Mouse (Mus musculus) c-Kit-positive CD71-positive TER-119-negative erythroid progenitor cells, embryonic 14.5 days (primary cell): ENCODE measurements around the gene Acadvl.
"Not testable (repeated sequence)": the region's sequence is repeated elsewhere in the genome, so short reads cannot be mapped to it uniquely, and the experiment has no call there.

Experiments
- DNase-seq: peaks from one replicate; pipeline ENCODE4 v3.0.0-alpha.2; 2013; ENCODE audit warnings: low read depth

The Acadvl gene

DNA sequence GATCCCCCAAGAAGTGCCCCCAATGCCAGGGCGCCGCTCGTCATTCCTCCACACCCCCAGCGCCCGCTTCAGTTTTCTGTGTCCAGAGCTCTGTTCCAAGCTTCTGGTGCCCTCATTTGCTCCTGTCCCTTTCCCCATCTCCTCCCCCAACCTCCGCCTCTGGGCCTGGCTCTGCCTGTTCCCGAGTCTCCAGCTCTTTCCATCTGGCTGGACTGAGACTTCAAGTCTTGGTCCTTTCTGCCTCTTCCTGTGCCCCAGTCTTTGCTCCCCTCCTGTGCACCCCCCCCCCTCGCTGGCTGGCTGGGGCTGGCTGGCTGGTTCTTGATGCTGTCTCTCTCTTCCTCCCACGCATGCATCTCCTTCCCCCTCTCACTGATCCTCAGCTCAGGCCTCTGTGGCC is 12.2 kb upstream of the Acadvl start:
- DNase-seq: no peak

DNA sequence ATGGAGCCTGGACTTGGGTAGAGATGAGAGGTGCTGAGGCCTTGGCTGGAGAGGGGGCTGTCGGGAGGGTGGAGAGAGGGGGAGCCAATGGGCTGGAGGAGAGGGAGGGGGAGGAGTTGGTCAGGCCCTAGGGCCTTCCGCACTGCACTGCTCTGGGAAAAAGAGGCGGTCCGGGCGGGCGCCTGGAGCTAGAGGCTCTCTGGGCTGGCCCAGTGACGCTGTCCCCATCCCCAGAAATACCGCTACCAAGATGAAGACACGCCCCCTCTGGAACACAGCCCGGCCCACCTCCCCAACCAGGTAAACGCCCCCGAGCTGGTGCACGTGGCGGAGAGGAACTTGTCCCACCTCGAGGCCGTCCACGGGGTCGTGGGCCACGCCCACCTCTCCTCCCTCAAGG is 11.5 kb upstream of the Acadvl start:
- DNase-seq: no peak

DNA sequence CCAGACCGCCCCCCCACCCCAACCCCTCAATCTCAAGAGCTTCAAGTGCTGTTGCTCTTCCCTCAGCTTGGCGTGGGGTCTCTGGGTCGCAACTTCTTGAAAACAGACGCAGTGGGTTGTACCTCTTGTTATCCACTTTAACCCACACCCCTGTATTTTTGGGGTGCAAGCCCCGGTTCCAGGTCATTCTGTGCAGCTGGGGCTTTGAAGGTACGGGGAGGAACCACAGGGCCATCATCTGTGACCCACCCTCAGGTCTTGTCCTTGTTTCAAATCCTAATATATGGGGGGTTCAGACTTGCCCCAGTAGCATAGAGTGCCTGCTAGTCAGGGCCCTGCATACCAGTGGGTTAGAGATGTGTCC is 8.9 kb upstream of the Acadvl start:
- DNase-seq: no peak

DNA sequence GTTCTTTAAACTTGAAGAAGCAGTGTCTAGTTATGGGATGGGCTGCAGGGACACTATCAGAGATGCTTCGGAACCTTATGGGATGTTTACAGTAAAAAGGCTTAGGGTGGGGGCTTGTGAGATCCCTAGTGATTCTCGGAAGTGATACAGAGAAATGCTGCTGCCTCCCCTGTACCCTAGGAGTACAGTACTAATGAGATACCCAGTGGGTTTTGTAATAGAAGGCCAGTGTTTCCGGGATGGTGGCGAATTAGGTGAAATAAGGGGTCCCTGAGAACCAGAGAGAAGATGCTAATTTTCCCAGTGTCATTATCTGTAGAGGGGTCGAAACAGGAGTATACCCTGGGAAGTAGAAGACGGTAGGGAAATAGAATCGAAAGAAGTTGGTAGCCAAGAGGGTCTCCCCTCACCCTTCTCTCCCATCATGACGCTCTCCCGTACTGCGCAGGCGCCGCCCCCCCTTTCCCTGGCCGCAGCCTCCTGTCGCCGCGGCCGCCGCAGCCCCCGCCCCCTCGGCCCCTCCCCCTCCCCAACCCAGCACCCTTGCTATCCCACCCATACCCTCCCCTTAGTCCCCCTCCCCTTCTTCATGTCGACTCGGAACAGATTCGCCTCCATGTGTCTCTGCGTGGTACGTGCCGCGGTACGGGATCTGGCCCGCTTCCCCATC is 8.4 kb upstream of the Acadvl start:
- no peak for DNase-seq

DNA sequence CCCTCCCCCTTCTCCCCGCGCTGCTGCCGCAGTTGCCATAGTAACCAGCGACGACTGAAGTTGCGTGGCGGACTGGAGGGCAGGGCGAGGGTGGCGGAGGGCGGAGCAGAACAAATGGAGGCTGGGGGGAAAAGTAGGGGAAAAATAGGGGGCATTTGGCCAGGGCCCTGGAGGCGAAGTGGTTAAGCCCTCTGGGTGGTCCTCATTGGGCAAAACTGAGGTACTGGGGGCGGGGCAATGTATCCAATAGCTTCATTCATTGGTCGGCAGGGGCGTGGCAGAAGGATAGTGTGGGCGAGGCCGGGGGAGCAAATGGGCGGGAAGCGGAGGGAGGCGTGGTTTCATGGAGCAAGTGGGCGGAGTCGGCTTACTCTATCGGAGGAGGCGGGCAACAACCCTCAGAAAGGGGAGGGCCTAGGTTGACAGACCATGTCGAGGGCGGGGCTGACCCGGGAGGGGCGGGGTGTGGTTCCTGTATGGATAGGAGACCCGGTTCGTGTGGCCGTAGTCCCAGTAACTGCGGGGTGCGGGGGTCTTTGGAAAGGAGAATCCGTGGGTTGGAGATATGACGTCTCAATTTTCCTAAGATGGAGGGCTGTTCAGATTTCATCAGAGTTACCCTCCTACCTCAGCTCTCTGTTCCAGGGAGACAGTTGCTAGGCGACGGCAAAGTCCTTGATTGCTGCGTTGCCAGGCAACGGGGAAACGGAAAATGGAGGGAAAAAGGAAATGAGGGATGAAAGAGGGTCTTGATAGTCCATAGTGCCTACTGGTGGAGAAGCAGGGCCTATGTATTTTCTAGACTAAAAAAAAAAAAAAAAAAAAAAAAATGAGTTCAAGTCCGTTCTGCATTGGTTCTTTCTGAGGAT is 6.3 kb upstream of the Acadvl start:
- peak; percentile 97 for DNase-seq

DNA sequence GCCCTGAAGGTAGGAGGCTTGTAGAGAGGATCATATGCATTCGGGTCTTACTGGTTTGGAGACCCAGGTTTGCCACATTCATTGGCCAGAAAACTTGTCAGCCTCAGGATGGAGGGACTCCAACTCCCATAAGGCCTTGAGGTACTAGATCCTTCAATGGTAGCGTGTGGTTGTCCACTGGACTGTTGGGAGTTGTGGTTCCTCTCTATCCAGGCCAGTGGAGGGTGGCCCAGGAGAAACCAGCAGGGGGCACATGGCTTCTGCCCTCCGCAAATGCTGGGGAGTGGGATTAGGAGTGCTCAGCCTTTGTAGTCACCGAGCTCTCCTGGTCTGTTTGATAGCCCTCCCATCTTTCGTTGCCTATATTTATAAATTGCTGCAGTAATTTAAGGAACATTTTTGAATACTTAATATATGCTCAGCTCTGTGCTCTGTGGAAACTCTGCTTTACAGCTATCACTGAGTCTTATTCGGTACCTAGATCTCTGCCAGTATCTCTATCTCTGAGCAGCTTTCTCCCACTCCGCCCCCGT is 5.6 kb upstream of the Acadvl start:
- DNase-seq: peak; percentile 63

DNA sequence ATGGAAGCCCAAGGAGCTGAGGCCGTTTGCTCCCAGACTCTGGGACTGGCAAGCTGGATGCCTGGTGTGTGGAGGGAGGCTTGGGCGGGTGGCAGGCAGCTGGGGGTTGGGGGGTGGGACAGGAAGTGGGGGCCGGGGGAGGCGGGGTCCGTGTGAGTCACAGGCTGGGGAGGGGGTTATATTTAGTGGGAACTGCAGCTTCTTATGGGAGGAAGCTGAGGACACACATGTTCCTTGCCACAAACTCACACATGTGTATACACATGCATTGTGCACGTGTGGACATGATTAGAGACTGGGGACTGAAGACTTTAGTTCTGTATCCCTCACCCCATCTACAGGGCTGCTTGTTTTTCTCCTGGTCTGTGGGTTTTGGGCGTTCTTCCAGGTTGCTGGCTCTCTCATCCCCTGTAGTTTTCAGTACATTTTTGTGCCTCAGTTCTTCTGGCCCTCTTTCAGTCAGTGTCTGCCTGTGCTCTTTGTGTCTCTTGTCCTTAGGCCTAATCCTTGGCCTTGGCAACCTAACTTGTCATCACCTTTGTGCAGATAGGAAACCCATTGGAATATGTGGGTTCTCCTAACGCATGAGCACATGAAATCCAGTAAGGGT is 4.9 kb upstream of the Acadvl start:
- DNase-seq: no peak

DNA sequence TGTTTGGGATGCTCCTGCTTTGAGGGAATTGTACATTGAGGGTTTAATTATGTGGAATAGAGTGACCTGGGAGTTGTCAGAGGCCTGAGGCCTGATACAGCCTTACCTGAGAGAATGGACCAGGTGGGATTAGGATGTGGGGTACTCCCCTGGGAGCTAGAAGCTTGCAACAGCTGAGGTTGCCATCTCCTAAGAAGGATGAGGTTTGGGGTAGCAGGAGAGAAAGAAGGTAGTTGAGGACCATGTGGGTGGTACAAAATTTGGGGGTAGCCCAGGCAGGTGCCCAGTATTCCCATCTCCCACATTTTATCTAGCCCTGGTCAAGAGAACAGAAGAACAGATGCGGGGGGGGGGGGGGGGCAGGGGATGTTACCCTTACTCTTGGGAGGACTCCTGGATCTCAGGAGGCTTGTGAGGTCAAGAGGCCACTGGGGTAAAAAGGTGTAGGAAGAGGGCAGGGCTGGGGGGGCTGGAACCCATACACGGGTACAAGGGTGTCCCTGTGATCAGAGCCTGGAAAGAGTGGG is 4.3 kb upstream of the Acadvl start:
- no peak for DNase-seq

DNA sequence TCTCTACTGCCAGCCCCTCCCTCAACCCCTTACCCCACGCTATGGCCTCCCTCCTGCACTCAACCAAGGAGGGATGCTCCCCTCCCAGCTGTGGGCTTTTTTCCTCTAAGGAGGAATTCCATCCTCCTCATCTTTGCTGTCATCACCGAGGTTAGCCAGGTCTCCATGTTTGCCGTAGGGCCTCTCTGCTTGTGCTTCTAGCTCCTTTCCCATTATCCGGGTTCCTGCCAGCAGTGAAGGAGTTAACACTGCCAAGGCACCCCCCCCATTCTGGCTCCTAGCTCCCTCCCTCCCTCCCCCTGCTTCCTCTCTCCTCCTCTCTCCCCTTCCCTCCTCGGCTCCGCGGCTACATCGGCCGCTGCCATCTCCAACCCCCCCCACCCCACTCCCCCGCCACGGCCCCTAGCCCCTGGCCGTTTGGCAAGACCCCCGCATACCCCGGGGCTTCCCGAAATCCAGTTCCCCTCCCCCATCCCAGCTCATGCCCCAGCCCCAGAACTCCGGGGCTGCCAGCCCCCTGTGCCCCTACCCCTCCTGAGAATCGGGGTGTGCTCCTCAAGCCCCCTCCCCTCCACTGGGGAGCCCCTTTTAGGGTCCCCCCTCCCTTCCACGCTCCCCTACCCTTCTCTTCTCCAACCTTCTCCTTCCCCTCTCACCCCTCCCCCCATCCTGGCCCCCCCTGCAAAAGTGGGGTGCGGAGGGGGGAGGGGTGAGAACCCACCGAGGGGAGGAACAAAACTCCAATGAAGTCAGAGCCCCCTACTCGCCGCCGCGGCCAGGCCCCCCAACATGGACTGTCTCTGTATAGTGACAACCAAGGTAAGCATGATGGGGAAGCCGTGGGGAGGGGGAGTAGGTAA is 3.1 kb upstream of the Acadvl start:
- no peak for DNase-seq

DNA sequence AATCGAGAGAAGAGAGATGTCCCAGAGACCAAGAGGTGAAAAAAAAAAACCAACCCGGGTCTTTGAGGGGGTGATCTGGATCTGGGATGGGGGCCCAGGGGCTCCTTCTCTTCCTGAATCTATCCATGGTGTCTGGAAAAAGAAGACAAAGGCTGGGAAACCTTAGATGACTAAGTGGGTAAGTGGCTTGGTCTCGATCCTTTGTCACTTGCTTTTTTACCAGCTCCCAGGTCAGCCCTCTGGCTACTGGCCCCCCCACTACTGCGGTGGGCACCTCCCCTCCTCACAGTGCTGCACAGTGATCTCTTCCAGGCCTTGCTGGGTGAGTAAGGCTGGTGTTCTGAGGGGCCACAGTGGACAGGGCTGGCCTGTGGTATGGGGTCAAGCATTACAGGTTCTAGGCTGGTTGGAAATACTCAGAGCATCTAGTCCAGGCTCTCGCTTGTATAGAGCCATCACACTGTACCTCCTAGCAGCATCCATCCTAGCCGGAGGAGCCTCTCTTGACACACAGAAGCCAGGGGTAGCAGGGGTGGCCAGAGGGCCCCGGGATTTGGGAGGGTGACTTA is 2.1 kb upstream of the Acadvl start:
- DNase-seq: no peak

DNA sequence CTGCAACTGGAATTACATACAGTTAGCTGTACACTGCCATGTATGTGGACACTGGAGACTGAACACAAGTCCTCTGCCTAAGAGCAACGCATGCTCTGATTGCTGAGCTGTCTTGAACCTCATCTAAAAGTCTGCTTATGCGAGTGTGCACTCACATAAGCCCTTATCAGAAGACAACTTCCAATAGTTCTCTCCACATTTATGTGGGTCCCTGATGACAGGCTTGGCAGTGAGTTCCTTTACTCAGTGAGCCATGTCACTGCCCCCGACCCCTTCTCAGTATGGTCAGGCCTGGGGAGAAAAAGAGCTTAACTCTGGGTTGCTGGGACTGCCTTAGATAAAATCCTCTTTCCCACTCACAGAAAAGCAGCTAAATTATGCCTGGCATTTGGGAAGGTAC is 1.5 kb upstream of the Acadvl start, which contains the start of gene Dlg4:
Gene Dlg4 (plus strand): TSS at position 274 of the 400 bp plus-strand sequence.
- DNase-seq: no peak

DNA sequence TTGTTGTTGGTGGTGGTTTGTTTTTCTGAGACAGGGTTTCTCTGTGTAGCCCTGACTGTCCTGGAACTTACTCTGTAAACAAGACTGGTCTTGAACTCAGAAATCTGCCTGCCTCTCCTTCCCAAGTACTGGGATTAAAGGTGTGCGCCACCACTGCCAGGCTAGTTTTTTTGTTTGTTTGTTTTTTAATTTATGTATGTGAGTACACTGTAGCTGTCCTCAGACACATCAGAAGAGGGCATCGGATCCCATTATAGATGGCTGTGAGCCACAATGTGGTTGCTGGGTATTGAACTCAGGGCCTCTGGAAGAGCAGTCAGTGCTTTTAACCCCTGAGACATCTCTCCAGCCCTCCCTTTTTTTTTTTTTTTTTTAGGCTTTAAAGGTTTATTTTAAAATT is 966 bp upstream of the Acadvl start:
- DNase-seq: not testable (repeated sequence)

DNA sequence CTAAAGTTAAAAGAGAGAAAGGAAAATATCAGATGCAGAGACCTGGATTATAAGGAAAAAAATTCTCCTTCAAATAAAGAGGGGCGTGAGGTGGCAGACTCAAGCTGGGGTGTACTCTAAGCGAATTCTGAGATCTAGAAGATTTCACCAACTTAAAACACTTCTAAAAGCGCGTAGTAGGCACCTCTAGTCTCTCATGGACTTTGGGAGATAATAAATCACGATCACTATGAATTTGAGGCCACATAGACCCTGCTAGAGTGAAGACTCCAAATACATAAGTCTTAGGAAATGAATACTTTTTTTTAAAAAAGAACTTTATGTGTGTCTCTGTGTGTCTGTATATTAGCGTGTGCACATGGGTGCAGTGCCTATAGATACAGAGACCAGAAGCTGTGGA is 466 bp upstream of the Acadvl start:
- no peak for DNase-seq

DNA sequence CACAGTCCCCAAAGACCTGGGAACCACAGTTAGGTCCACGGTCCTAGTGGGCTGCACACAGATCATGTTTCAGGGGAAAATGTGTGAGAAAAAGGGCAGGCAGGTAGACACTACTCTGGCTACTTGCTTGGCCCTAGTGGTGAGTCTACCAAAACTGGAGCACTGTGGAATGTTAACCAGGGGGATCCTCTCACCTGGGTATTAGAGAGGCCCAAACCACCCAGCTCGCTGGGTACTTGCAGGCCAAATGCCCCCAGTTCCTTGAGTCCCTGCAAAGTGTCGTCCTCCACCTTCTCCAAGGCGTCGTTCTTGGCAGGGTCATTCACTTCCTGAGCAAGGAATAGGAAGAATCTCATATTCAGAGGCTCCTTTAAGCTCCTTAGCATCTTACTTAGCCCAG is 1.2 kb downstream of the Acadvl start:
- no peak for DNase-seq

DNA sequence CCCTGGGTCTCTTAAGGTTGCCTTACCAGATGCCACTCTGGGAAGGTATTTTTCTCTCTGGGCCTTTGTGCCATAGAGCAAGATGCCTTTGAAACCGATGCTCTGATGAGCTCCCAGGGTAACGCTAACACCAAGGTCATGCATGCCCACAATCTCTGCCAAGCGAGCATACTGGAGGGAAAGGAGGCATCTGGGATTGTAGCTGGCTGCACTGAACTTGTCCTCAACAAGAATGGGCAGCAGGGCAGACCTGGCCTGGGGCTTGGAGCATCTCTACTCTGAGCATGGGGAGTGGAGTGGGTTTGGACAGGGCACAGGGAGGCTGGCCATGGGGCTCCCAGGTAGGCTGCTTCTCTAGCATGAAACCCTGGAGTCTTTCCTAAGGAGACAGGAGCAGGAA is 1.8 kb downstream of the Acadvl start:
- DNase-seq: no peak

DNA sequence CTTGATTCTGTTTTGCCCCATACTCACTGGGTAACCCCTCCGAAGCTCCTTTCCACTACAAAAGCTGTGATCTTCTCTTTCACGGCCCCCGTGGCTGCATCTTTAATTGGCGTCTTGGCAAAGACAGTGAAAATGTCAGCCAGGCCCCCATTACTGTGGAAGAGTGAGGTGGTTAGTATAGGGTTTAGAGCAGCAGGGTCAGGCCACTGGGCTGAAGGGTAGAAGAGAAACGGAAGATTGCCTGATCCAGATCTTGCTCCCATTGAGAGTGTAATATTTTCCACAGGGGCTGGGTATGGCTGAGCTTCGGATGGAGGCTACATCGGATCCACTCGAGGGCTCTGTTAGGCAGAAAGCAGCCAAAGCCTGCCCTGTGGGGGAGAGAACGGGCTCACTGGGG is 2.3 kb downstream of the Acadvl start:
- DNase-seq: no peak

DNA sequence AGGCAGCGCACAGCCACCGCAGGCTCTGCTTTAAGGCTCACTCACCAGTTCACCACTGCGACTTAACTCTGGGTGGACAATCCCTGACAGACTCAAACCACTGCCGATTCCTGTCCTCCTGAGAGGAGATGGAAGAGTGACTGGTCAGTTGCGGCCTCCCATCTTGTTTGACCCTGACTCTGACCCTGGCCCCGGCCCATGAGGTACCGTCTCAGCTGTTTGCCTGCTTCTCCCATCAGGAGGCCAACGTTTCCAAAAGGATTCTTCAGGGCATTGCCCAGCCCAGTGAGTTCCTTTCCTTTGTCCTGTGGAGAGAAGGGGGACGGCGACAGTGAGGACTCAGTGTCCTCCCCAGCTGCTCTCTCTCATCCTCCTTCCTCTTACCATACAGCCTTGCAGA is 4.2 kb downstream of the Acadvl start:
- no peak for DNase-seq

DNA sequence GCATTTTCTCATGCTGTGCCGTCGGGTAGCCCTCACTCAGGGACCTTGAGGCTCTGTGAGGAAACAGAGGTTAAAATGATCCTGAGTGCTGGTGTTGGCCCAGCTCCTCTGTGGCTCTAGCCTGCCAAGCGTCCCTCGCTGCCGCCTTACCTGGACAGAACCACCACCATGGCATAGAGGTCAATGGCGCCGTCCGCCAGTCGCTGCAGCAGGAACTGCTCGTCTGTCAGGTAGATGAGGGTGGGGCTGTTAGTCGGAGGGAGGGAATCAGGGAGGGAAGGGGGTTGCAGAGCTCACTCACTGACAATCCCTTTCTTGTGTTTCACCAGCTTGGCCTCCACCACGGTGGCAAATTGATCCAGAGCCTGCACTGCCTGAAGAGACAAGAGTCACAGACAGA is 4.7 kb downstream of the Acadvl start:
- DNase-seq: no peak

DNA sequence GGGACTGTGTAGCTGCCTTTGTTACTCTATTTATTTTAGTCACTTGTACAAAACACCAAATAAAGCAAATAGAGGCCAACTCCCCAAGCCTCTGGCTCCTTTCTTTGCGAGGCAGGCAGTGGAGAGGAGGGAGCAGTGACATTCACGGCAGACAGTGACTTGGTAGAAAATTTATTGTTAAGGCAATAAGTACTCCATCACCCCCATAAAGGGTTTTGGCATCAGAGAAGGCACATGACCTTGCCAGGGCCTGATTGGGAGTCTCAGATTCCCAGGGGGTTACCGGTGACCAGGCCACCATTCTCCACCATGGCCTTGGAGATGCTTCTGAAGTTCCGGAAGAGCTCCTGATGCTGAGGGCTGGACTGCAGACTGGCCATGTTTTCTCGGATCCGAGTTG is 5.2 kb downstream of the Acadvl start:
- no peak for DNase-seq

DNA sequence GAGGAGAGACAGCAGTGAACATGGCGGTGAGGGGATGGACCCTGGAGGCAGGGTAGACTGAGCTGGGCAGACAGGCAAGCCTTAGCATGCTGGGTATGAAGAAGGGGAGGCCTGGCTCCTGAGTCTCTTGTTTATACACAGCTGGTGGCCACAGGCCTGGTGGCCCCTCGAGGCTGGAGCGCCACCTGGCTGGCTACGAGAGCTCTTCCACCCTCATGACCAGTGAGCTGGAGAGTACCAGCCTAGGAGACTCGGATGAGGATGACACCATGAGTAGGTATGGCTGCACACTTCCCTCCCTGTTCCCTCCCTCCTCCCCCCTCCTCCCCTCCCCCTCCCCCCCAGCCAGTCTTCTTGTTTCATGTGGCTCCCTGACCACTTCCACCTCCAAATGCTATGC is 9.7 kb downstream of the Acadvl start:
- DNase-seq: no peak

DNA sequence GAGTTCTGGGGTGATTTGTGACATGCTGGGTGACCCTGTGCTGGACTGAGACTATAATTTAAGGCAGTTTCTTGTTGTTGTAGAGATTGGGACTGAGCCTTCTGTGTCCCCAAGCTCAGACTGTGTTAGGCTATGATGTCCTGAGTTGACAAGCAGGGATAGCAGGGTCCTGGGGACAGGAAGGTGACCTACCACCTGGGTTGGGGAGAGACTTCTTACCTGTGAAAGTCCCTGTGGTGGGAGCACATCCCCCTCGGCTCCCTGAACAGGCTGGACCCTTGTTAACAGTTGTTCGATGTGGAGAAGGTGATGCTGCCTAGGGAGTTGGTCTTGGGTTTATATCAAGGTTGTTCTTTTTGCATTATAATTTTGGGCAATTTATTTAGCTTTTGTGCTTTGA is 12.7 kb downstream of the Acadvl start:
- DNase-seq: no peak
